Mouse (Mus musculus) myocyte (in vitro differentiated cells): ENCODE results near the gene Itga5. TPM values are rescaled to one million over a fixed set of nuclear protein-coding genes. Genes with fewer than 3 reads are reported as not detected.

Experiments used
- H3K27me3 ChIP-seq: one replicate; pipeline ENCODE4 v1.6.1; 2011; ENCODE audit not compliant: control insufficient read depth, insufficient read depth, insufficient read length
- H3K36me3 ChIP-seq: one replicate; pipeline ENCODE4 v1.6.1; 2011; ENCODE audit not compliant: control insufficient read depth, insufficient read depth
- H3K4me2 ChIP-seq: one replicate; pipeline ENCODE4 v1.6.1; 2011; ENCODE audit warnings: low read depth, control low read depth
- H3K4me3 ChIP-seq: one replicate; pipeline ENCODE4 v1.5.1; 2011; ENCODE audit warnings: mild to moderate bottlenecking, control low read depth, moderate library complexity
- H3K79me2 ChIP-seq: one replicate; pipeline ENCODE4 v1.6.1; 2011; ENCODE audit not compliant: control insufficient read depth, insufficient read depth
- H3ac ChIP-seq: one replicate; pipeline ENCODE4 v1.6.1; 2011; ENCODE audit not compliant: control insufficient read depth, insufficient read length
- CEBPB ChIP-seq: IDR thresholded peaks from 2 replicates; pipeline ENCODE4 v1.6.1; 2011; ENCODE audit warnings: mild to moderate bottlenecking, moderate library complexity; ENCODE audit not compliant: poor library complexity, insufficient read depth, severe bottlenecking
- E2F4 ChIP-seq: IDR thresholded peaks from one replicate; pipeline ENCODE4 v1.6.1; 2011; ENCODE audit warnings: mild to moderate bottlenecking, control low read depth, moderate library complexity; ENCODE audit not compliant: insufficient read depth
- MAX ChIP-seq: IDR thresholded peaks from one replicate; pipeline ENCODE4 v1.6.1; 2011; ENCODE audit warnings: low read depth, mild to moderate bottlenecking, control low read depth
- MYOD1 ChIP-seq, 3 experiments: IDR thresholded peaks; one replicate each; pipeline ENCODE4 v1.6.1; 2011; ENCODE audit warnings: control low read depth in 2 of 3, low read depth in 2 of 3, mild to moderate bottlenecking in 2 of 3, moderate library complexity in 1 of 3; ENCODE audit not compliant: insufficient read length in 2 of 3, control insufficient read depth in 1 of 3
- MYOG ChIP-seq, 3 experiments: IDR thresholded peaks; one replicate each; pipeline ENCODE4 v1.6.1; 2011; ENCODE audit warnings: control low read depth in 2 of 3, low read depth in 2 of 3, mild to moderate bottlenecking in 2 of 3; ENCODE audit not compliant: insufficient read length in 2 of 3, control insufficient read depth in 1 of 3, insufficient read depth in 1 of 3
- POLR2A ChIP-seq: IDR thresholded peaks from one replicate; pipeline ENCODE4 v1.6.1; 2011; ENCODE audit warnings: low read depth, mild to moderate bottlenecking, control low read depth, moderate library complexity; ENCODE audit not compliant: insufficient read length
- POLR2AphosphoS2 ChIP-seq: IDR thresholded peaks from one replicate; pipeline ENCODE4 v1.6.1; 2011; ENCODE audit warnings: low read depth, control low read depth; ENCODE audit not compliant: insufficient read length
- REST ChIP-seq: IDR thresholded peaks from one replicate; pipeline ENCODE4 v1.6.1; 2011; ENCODE audit warnings: mild to moderate bottlenecking, control low read depth, moderate library complexity; ENCODE audit not compliant: insufficient read depth, insufficient read length
- SRF ChIP-seq: IDR thresholded peaks from one replicate; pipeline ENCODE4 v1.6.1; 2011; ENCODE audit warnings: low read depth; ENCODE audit not compliant: control insufficient read depth, insufficient read length
- TCF12 ChIP-seq: IDR thresholded peaks from one replicate; pipeline ENCODE4 v1.6.1; 2011; ENCODE audit warnings: mild to moderate bottlenecking, control low read depth; ENCODE audit not compliant: poor library complexity, insufficient read depth, severe bottlenecking
- TCF3 ChIP-seq: IDR thresholded peaks from one replicate; pipeline ENCODE4 v1.6.1; 2011; ENCODE audit warnings: low read depth, control low read depth; ENCODE audit not compliant: insufficient read length
- USF1 ChIP-seq: IDR thresholded peaks from one replicate; pipeline ENCODE4 v1.6.1; 2011; ENCODE audit warnings: low read depth, mild to moderate bottlenecking, control low read depth, moderate library complexity
- polyA plus RNA-seq: library from polyadenylated mRNA; unstranded; fragments of >200 nt; fragmentation: generic; extraction: Trizol; gene quantifications from one replicate; pipeline ENCODE4 v1.2.1, GENCODE M21; 2012; ENCODE audit warnings: missing spikeins

Itga5 gene
- polyA plus RNA-seq, 1 experiment = 162 TPM

- Histone ChIP-seq H3K27me3 (peaks cover 4% of the 10 kb centered on the region), H3K36me3 (no peaks in the 10 kb centered on the region), H3K4me3 (no peak overlapping the region), H3ac (no peak overlapping the region), H3K79me2 (no peaks in the 10 kb centered on the region), H3K4me2 (peak overlapping the region; percentile 36)
- no peak for TF ChIP-seq REST
- no peak for TF ChIP-seq MAX
- TF ChIP-seq MYOD1 (IDR thresholded peaks at IDR 0.05; ENCODE audit: control insufficient read depth in 1 of 3, insufficient read length in 2 of 3, low read depth in 2 of 3) = peak in 1 of 3 experiments; percentile 3
- no peak for TF ChIP-seq E2F4
- TF ChIP-seq MYOG (IDR thresholded peaks at IDR 0.05; ENCODE audit: control insufficient read depth in 1 of 3, insufficient read depth in 1 of 3, insufficient read length in 2 of 3, low read depth in 2 of 3) = no peak
- peak; percentile 61; the same call in 1 of the 2 replicates for TF ChIP-seq CEBPB
- no peak for TF ChIP-seq SRF
Observed at GRCm38 (mm10) chr15:103307125-103307524, 59.4 kb downstream of the Itga5 start.

DNA sequence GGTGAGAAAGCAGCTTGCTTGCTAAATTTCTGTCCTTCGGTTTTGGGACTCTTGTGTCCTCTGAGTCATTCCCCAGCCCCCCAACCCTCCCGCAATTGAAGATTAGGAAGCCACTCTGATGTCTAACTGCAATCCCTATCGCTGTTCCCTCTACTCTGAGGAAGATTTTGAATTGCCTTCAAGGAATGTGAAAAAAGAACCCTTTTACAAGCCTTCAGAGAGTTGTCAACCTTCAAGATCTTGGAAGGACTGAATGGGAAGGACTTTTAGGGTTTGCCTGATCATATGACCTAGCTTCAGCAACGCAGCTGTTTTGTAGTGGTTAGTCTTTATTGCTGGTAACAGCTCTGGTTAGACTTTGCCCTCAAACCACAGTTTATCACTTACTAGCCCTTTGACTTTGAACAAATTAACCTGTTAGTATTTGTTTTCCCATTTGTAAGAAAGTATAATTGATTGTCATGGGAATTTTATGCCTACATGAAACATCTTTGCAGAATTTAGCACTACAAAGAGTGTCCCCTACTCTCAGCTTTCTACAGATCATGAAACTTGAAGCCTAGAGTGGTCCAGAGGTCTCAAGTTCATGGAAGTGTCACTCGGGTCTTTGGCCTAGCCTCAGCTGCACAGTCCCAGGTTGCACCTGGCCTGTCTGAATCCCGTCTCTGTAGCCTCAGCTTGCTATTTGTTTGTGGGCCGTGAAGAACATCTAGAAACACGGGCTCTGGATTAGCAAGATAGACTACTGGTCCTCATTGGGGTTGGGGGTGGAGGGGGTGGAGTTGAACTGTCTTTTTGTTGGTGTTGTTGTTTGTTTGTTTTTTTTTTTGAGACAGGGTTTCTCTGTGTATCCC lies 60.5 kb downstream of the Itga5 start:
- TF ChIP-seq TCF3 (peak; percentile 28), POLR2A (no peak), USF1 (peak; percentile 89), MYOD1 (IDR thresholded peaks at IDR 0.05; ENCODE audit: control insufficient read depth in 1 of 3, insufficient read length in 2 of 3, low read depth in 2 of 3) (peak in 2 of 3 experiments; percentile 71 to 79), SRF (no peak), TCF12 (peak; percentile 44), MYOG (IDR thresholded peaks at IDR 0.05; ENCODE audit: control insufficient read depth in 1 of 3, insufficient read depth in 1 of 3, insufficient read length in 2 of 3, low read depth in 2 of 3) (peak in 1 of 3 experiments; percentile 91)
- Histone ChIP-seq H3K27me3 (peaks cover 4% of the 10 kb centered on the region), H3K4me2 (peak overlapping the region; percentile 89), H3ac (no peak overlapping the region), H3K4me3 (peak overlapping the region; percentile 27), H3K36me3 (no peaks in the 10 kb centered on the region), H3K79me2 (no peaks in the 10 kb centered on the region)

DNA sequence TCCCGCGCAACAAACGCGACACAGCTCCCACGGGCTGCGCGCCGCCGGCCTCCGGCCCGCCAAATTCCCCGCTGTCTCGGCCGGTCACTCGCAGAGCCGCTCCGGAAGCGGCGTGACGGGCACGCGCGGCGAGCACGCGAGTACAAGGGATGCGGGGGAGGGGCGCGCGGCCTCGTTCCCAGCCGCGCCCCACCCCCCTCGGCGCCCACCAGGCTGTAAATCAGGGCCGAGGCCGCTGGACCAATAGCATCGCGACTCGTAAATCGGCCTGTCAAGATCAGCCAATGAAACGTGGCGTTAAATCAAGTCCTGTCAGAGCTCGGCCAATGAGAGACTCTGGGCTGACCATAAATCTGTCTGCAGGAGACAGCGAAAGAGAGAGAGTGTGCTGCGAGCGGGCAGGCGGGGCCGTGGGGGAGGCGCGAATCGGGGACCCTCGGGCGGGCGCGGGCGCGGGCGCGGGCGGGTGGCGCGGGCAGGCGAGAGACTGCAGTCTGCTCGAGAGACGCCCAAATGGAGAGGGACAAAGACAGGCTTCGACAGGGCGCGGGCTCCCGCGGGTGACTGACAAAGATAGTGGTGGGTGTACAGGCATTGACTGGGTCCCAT lies 61.4 kb downstream of the Itga5 start:
- H3K36me3 ChIP-seq = no peaks in the 10 kb centered on the region

DNA sequence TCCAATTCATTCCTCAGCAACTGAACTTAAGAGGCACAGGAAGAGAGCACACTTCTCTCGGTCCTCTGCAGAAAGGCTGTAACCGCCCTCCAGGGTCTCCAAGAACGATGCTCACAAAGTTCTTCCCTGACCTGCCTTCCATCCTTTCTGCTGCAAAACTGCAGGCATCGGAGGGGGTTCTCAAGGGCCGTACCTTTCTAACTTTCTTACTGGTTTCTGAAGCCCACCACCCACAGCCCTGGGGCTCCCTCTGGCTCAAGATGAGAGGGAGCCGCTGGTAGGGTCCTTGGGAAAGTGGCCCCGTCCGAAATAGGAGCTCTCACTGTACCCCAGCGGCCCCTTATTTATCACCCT lies 62.0 kb downstream of the Itga5 start:
- peak overlapping the region; percentile 89 for H3K4me2 ChIP-seq
- no peak overlapping the region for H3ac ChIP-seq

More for the DNA sequence above, 61.4 kb downstream of the Itga5 start:
- TF ChIP-seq CEBPB (no peak), POLR2A (peak; percentile 71), TCF3 (peak; percentile 59), SRF (peak; percentile 22), USF1 (peak; percentile 3), REST (no peak), MAX (no peak), E2F4 (peak; percentile 63), POLR2AphosphoS2 (peak; percentile 75), MYOD1 (IDR thresholded peaks at IDR 0.05; ENCODE audit: control insufficient read depth in 1 of 3, insufficient read length in 2 of 3, low read depth in 2 of 3) (peak in 2 of 3 experiments; percentile 75 to 76), MYOG (IDR thresholded peaks at IDR 0.05; ENCODE audit: control insufficient read depth in 1 of 3, insufficient read depth in 1 of 3, insufficient read length in 2 of 3, low read depth in 2 of 3) (peak in 1 of 3 experiments; percentile 63), TCF12 (peak; percentile 51)
- H3K4me3 ChIP-seq = peak overlapping the region; percentile 27
- no peak overlapping the region for H3ac ChIP-seq
- peaks cover 4% of the 10 kb centered on the region for H3K27me3 ChIP-seq
- peak overlapping the region; percentile 89 for H3K4me2 ChIP-seq
- no peaks in the 10 kb centered on the region for H3K79me2 ChIP-seq

More for the DNA sequence above, 62.0 kb downstream of the Itga5 start:
- no peak for TF ChIP-seq CEBPB
- no peak for TF ChIP-seq POLR2A
- no peak for TF ChIP-seq USF1
- TF ChIP-seq TCF12 = no peak
- no peak for TF ChIP-seq TCF3
- TF ChIP-seq MYOG (IDR thresholded peaks at IDR 0.05; ENCODE audit: control insufficient read depth in 1 of 3, insufficient read depth in 1 of 3, insufficient read length in 2 of 3, low read depth in 2 of 3) = no peak
- TF ChIP-seq MAX = no peak
- TF ChIP-seq E2F4 = no peak
- TF ChIP-seq POLR2AphosphoS2 = no peak
- TF ChIP-seq REST = no peak
- TF ChIP-seq SRF = no peak
- TF ChIP-seq MYOD1 (IDR thresholded peaks at IDR 0.05; ENCODE audit: control insufficient read depth in 1 of 3, insufficient read length in 2 of 3, low read depth in 2 of 3) = no peak
- H3K36me3 ChIP-seq = no peaks in the 10 kb centered on the region
- H3K27me3 ChIP-seq = peaks cover 4% of the 10 kb centered on the region
- no peaks in the 10 kb centered on the region for H3K79me2 ChIP-seq
- H3K4me3 ChIP-seq = peak overlapping the region; percentile 27
